Mouse (Mus musculus) megakaryocyte, embryonic 14.5 days (primary cell): ENCODE data around the gene Aoah. TPM values are rescaled to one million over a fixed set of nuclear protein-coding genes. Genes with fewer than 3 reads are reported as not detected.

ENCODE experiments used
- H3K27me3 ChIP-seq: replicated peaks from 2 replicates; pipeline ENCODE3; 2012; ENCODE audit warnings: inconsistent platforms
- H3K36me3 ChIP-seq: replicated peaks from 2 replicates; pipeline ENCODE3; 2012; ENCODE audit warnings: low read length, inconsistent platforms, mixed read lengths
- H3K4me1 ChIP-seq: 2 replicates; pipeline ENCODE4 v1.6.1; 2012; ENCODE audit warnings: inconsistent platforms
- H3K4me3 ChIP-seq: replicated peaks from 2 replicates; pipeline ENCODE3; 2012; ENCODE audit warnings: moderate library complexity, mild to moderate bottlenecking, inconsistent platforms
- H3K9me3 ChIP-seq: 2 replicates; pipeline ENCODE4 v1.6.1; 2012; ENCODE audit warnings: inconsistent platforms
- FLI1 ChIP-seq: IDR thresholded peaks from 2 replicates; pipeline ENCODE4 v1.6.1; 2012; ENCODE audit warnings: low read length, inconsistent platforms, mixed read lengths
- GATA1 ChIP-seq: IDR thresholded peaks from 3 replicates; pipeline ENCODE4 v1.6.1; 2012; ENCODE audit warnings: mixed read lengths, low read length, inconsistent platforms, borderline replicate concordance
- polyA plus RNA-seq: library from polyadenylated mRNA; stranded (reverse); fragments of >175 nt; gene quantifications from 2 replicates; pipeline ENCODE4 v1.2.3, GENCODE M21; 2012; ENCODE audit warnings: low replicate concordance; ENCODE audit not compliant: insufficient read depth

The Aoah gene
- polyA plus RNA-seq, 1 experiment: 0.48 TPM

- no peaks in the 10 kb centered on the region for H3K27me3 ChIP-seq
- H3K4me3 ChIP-seq: no peak overlapping the region
- H3K4me1 ChIP-seq: no peaks in the 10 kb centered on the region
- no peak for TF ChIP-seq GATA1
- TF ChIP-seq FLI1: no peak
- H3K36me3 ChIP-seq: no peaks in the 10 kb centered on the region
- peaks cover 4% of the 10 kb centered on the region; the same call in 1 of the 2 replicates for H3K9me3 ChIP-seq
Measured at GRCm38 (mm10) chr13:21035981-21036380, 242.1 kb downstream of the Aoah start.

- H3K27me3 ChIP-seq: no peaks in the 10 kb centered on the region
- H3K4me3 ChIP-seq: no peak overlapping the region
- no peak for TF ChIP-seq FLI1
- TF ChIP-seq GATA1: no peak
- H3K9me3 ChIP-seq: no peaks in the 10 kb centered on the region
- no peaks in the 10 kb centered on the region for H3K36me3 ChIP-seq
- no peaks in the 10 kb centered on the region for H3K4me1 ChIP-seq
Measured at GRCm38 (mm10) chr13:21040589-21041199, 246.8 kb downstream of the Aoah start.

- H3K4me1 ChIP-seq: no peaks in the 10 kb centered on the region
- no peaks in the 10 kb centered on the region for H3K27me3 ChIP-seq
- TF ChIP-seq FLI1 (no peak), GATA1 (no peak)
- H3K36me3 ChIP-seq: no peaks in the 10 kb centered on the region
- no peak overlapping the region for H3K4me3 ChIP-seq
- H3K9me3 ChIP-seq: peaks cover 4% of the 10 kb centered on the region; the same call in 1 of the 2 replicates
Measured at GRCm38 (mm10) chr13:21050118-21050517, 256.2 kb downstream of the Aoah start.

GRCm38 (mm10) chr13:21066021-21066420, 272.1 kb downstream of the Aoah start:
- no peak overlapping the region for H3K4me3 ChIP-seq
- no peaks in the 10 kb centered on the region for H3K4me1 ChIP-seq
- no peaks in the 10 kb centered on the region for H3K27me3 ChIP-seq
- H3K9me3 ChIP-seq: no peaks in the 10 kb centered on the region
- no peak for TF ChIP-seq GATA1
- no peaks in the 10 kb centered on the region for H3K36me3 ChIP-seq

- TF ChIP-seq GATA1: no peak
- TF ChIP-seq FLI1: no peak
- H3K4me3 ChIP-seq: no peak within 1 kb of the TSS
- H3K36me3 ChIP-seq: no peaks in the 10 kb centered on the region
- no peaks in the 10 kb centered on the region for H3K9me3 ChIP-seq
- H3K4me1 ChIP-seq: no peaks in the 10 kb centered on the region
- H3K27me3 ChIP-seq: no peaks in the 10 kb centered on the region
Measured at GRCm38 (mm10) chr13:21074847-21075246, 280.9 kb downstream of the Aoah start, which contains the start of gene Olfr1370. Gene Olfr1370, minus strand, starts transcription at chr13:21074947.

- no peaks in the 10 kb centered on the region for H3K4me1 ChIP-seq
- no peaks in the 10 kb centered on the region for H3K27me3 ChIP-seq
- no peak overlapping the region for H3K4me3 ChIP-seq
- H3K9me3 ChIP-seq: no peaks in the 10 kb centered on the region
- no peak for TF ChIP-seq FLI1
- TF ChIP-seq GATA1: no peak
- no peaks in the 10 kb centered on the region for H3K36me3 ChIP-seq
Measured at GRCm38 (mm10) chr13:21082686-21083085, 288.8 kb downstream of the Aoah start.
